Mouse (Mus musculus) C2C12 (cell line): ENCODE results near the gene Ubqln1.

Experiments
- CEBPB ChIP-seq: IDR thresholded peaks from one replicate; pipeline ENCODE4 v1.6.1; 2011; ENCODE audit warnings: low read depth, mild to moderate bottlenecking, control low read depth, moderate library complexity
- CTCF ChIP-seq: IDR thresholded peaks from one replicate; pipeline ENCODE4 v1.5.1; 2011; ENCODE audit not compliant: control insufficient read depth, insufficient read depth, insufficient read length
- FOSL1 ChIP-seq: IDR thresholded peaks from one replicate; pipeline ENCODE4 v1.8.0; 2011; ENCODE audit warnings: mild to moderate bottlenecking, low read length; ENCODE audit not compliant: poor library complexity, insufficient read depth, severe bottlenecking
- MAX ChIP-seq: IDR thresholded peaks from one replicate; pipeline ENCODE4 v1.6.1; 2011; ENCODE audit warnings: mild to moderate bottlenecking, control low read depth
- MYOG ChIP-seq: IDR thresholded peaks from one replicate; pipeline ENCODE4 v1.6.1; 2011; ENCODE audit not compliant: control insufficient read depth, insufficient read length; ENCODE audit errors: extremely low read depth
- USF1 ChIP-seq: IDR thresholded peaks from one replicate; pipeline ENCODE4 v1.6.1; 2011; ENCODE audit warnings: low read depth, mild to moderate bottlenecking, control low read depth, moderate library complexity

DNA sequence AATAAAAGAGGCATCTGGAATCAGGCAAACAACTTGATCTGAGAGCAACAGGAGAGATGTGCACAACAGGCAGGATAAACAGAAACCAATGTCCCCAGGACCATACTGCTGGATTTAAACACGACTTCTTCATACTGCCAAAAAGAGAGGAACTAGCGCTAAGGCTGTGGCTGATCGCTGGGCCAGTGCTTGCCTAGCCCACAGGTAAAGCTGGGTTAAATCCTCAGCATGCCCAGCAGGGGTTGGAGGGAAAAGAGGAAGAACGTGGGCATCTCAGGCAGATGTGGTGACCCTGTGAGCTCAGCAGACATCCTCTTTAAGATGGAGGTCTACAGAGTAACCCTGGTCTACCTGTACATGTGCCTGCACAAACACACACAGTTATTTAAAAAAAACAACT lies 10.5 kb downstream of the Ubqln1 start:
- no peak for TF ChIP-seq CTCF
- no peak for TF ChIP-seq MAX
- no peak for TF ChIP-seq CEBPB
- no peak for TF ChIP-seq MYOG
- TF ChIP-seq USF1: no peak
- no peak for TF ChIP-seq FOSL1
